Mouse (Mus musculus): ENCODE measurements around the gene Tnfaip6.

Gene Tnfaip6

DNA sequence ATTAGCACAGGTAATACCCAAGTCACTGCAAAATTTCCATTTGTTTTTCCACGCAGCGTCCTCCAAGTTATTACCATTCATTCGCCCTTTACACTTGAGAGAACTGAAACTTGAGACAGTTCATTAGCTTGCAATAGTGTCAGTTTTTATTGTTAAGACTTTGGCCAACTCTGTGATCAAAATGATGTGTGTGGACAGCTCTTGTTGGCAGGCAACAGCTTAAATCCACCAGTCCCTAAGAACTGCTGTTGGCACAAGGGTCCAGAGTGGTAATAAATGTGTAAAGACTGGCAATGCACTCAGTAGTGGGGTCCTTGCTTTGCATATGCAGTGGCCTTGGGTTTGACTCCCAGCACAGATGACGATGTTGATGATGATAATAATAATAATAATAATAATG, 14.5 kb downstream of the Tnfaip6 start:
- DNase-seq (ENCODE audit: low spot score in 2 of 2): no peak

DNA sequence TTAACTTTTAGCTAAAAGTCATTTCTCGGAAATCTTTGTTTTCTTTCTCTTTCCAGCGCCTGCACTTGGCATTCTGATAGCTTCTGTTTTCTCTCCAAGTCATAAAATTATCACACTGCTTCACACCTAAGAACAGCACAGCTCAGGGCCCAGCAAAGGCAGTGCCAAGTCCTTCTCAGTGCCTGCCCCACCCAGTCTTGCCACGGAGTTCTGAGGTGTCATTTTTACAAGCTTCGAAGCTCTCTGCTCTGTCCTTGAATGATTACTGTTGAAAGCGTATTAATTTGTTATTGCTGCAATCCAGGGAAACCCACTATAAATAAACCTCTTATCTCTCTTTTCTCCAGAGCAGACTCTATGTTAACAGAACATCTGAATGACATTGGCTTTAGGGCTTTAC, 15.7 kb downstream of the Tnfaip6 start:
- DNase-seq (ENCODE audit: low spot score in 2 of 2): no peak

DNA sequence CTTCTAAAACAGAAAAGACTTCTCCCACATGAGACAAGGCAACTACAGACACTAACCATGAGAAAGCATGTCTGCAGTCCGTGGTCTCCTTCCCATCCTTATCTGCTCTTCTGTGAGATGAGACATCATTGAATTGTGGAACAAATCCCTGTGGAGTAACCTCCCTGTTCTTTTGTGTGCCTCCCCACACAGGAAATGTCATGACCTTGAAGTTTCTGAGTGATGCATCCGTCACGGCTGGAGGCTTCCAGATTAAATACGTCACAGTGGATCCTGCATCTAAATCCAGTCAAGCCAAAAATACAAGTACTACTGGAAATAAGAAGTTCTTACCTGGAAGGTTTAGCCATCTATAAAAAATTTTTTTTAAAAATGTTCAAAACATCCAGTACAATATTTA, 17.8 kb downstream of the Tnfaip6 start:
- no peak for DNase-seq (ENCODE audit: low spot score in 2 of 2)

DNA sequence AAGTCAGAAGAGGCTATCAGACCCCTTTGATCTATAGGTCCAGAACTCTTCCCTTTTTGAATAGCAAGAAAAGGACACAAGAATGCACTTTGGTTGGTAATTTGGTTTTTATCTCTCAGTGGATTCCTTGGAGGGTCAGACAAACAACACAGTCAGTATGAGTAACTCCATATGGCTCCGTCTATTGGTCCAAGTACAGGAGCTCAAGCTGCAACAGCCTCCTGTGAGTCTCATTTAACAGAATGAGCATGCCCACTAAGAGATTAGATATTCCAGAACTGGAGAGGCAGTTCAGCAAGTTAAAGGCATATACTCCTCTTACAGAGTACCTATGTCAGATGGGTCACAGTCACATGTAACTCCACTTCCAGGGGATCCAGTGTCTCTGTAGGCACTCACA, 19.3 kb downstream of the Tnfaip6 start:
- no peak for DNase-seq (ENCODE audit: low spot score in 2 of 2)

DNA sequence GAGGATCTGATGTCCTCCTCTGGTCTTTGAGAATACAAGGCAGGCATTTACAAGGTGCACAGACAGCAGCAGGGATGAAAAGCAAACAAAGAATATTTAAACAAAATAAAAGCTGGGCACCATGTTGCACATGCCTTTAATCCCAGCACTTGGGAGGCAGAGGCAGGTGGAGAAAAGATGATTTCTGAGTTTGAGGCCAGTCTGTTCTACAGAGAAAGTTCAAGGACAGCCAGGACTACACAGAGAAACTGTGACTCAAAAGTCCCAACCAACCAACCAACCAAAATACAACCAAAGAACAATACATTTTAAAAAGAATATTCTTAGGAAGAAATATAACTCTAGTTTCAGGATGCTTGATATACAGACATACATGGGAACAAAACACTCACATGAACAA, 19.9 kb downstream of the Tnfaip6 start:
- DNase-seq (ENCODE audit: low spot score in 2 of 2): no peak

DNA sequence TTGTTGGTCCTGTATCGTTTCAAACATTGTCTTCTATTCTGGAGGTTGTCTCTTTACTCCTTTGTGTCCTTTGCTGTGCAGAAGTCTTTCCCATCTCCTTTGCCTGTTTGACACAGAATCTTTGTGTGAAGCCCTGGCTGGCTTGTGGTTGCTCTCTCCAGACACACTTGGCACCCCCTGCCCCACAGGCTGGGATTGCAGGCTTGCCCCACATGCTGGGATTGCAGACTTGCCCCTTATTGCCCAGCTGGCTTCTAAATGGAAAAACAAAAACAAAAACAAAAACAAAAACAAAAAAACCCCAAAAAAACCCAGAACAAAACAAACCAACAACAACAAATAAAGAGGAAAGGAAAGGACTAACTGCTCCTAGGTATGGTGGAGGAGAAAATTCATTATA, 30.8 kb downstream of the Tnfaip6 start:
- no peak for DNase-seq (ENCODE audit: low spot score in 2 of 2)

DNA sequence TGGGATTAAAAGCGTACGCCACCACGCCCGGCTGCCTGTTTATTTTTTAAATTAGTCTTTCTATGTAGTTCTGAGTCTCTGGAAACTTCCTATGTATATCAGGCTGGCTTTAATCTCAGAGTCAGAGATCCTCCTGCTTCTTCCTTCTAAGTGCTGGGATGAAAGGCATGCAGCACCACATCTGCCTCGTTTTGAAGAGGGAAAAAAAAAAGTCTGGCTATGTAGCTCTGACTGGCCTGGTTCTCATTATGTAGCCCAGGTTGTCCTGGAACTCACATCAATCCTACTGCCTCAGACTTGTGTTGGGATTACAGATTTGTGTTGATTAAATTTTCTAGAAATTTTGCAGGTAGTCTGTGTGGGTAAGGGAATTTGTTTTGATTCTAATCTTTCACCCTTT, 33.0 kb downstream of the Tnfaip6 start:
- DNase-seq (ENCODE audit: low spot score in 2 of 2): no peak

DNA sequence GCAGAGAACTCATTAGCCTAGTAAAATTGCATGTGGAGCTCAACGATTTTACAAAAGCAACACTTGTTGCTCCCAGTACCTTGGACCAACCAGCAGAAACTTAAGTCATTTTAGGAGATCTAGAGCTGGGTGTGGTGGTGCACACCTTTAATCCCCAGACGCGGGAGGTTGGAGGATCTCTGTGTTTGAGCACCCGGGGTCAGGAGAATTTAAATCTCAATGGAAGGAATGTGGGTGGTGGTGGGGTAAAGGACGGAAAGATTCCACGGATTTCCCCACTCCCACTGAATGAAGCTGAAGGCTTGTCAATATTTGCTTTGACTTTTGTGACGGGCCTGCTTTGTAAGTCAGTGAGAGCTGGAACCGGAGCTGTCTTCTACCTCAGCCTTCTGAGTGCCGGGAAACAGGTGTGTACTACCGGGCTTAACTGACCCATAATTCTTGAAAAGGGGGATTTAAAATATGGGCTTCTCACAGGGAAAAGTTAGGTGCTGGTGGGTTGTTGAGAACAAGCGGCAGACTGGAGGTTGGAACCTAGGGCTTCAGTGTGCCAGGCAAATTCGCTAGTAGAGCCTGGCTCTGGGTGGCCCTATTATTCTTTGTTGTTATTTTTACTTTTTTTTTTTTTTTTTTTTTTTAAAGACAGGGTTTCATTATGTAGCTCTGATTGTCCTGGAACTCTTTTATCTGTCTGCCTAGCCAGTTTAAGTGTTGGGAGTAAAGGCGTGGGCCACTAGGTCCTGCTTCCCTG, 33.6 kb downstream of the Tnfaip6 start:
- no peak for DNase-seq (ENCODE audit: low spot score in 2 of 2)

DNA sequence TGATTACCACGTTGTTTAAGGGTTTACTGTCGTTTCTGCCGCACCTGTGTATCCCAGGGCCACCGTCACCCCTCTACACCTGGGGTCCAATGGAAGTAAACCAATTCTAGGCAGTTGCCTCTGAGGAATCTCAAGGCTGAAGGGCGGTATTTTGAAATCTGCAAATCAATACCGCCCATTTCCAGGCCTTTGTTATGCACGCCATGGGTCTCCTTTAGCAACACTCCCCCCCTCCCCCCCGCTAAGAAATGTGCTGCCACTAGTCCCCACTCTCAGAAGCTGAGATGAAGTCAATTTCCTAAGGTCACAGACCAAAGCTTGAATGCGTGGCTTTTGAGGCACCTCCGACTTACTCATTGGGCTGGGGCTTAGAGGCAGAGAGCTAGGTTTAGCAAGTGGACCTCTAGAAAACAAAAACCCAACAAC, 34.3 kb downstream of the Tnfaip6 start:
- no peak for DNase-seq (ENCODE audit: low spot score in 2 of 2)

DNA sequence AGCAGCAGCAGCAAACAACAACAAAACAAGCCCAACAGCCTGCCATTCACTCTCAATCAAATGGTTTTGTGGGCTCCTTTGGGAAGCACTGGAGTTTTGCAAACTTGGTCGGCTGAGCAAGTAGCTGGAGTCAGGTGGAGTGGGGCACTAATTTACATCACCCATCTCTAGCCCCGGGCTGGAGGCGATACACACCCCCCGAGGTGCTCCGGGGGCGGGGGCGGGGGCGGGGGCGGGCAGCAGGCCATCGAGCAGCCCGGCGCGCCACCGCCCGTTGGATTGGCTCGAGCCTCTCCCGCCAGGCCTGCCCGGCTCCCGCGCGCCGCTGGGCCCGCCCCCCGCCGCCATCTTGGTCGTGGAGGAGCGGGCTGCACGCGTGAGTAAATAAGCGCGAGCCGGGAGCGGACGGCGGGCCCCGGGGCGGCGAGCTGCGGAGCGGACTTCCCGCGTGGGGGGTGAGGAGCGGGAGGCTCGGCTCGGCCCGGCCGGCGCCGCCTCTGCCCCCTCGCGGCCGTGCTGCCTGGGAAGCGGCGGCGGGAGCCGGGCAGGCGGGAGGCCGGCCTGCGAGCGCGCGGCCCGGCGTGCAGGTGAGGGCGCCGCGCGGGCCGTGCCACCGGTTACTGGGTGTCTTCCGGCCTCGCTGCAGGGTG, 34.8 kb downstream of the Tnfaip6 start, which contains the start of gene Rif1:
Rif1 (plus strand) TSS at position 342 of the 650 bp plus-strand sequence.
- peak; percentile 50 to 63 for DNase-seq (ENCODE audit: low spot score in 2 of 2)

DNA sequence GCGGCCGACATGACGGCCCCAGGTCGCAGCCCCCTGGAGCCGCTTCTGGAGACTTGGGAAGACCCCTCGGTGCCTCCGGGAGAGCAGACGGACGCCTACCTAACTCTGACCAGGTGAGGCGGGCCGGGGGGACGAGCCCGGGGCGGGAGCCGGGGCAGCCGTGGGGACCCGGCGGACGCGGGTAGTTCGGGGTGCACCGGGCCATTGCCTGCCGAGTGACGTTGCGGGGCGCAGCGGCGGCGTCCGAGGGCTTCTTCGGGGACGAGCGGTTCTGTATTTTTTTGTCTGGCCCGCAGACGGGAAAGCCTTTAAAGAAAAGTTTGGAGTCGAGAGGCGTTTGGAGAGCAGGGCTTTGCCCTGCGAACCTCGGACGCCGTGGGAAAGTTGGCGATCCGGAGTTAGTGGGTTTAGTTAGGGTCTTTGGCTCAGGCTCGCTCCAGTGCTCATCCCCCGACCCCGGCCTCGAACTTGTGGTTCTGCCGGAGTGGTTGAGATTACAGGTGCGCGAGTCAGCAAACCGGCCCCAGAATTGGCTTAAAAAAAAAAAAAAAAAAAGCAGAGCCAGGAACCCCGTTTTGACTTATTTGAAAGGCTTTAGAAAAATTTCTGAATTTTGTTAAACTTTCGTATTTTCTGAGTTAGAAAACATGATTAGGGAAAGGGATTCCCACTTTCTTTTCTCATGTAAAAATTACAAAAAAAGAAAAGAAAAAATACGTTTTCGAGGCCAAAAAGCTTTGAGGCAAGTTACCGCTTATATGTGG, 35.5 kb downstream of the Tnfaip6 start:
- peak in 1 of 2 experiments; percentile 4 for DNase-seq (ENCODE audit: low spot score in 2 of 2)

DNA sequence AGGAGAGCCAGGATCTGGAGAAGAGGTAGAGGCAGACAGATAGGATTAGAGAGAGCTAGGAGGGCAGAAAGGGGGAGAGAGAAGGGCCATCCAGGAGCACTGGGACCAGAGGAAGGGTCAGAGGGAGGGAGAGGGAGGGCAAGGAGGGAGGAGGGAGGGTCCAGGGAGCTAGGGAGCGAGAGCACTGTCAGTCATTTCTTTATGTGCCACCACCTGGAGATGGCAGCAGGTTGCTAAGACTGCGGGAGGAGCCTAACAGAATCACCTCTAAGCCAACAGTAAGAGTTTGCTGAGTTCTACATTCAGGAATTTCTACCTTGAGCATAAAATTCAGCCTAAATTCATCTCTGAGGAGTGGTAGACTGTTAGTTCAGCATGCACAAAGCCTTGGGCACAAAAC, 40.9 kb downstream of the Tnfaip6 start:
- DNase-seq (ENCODE audit: low spot score in 2 of 2): no peak

DNA sequence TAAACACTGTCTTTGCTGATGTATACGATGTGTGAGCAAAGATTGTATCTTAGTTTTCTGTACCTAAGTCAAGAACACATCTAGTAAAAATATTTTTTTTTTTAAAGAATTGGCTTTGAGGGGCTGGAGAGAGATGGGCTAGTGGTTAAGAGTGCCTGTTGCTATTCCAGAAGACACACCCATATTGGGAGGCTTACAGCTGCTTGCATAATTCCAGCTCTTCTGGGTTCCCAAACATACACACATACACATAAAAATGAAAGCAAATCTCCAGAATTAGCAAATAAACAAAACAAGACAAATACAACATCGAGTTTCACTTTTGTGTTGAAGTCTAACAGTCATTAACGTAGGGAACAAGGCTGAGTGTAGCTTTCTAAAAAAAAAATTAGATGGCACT, 46.2 kb downstream of the Tnfaip6 start:
- no peak for DNase-seq (ENCODE audit: low spot score in 2 of 2)

DNA sequence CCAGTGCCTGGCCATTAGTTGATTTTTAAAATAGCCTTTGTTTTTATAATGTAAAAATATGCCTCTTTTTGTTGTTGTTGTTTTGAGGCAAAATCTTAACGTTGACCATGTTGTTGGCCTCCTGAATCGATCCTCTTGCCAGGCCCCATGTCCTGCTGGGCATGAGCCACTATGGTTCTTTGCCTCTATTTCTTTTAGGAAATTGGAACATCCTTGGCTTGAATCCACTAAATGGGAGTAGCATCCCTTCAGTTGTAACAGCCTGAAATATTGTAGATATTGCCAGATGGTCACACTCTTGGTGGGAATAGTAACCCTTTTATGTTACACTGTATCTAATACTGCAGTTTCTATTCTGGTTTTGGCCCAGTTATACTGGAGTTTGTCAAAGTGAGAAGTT, 46.8 kb downstream of the Tnfaip6 start:
- DNase-seq (ENCODE audit: low spot score in 2 of 2): no peak
